ENCODE assay signal across 32 mouse cellular contexts in the genomic region with DNA sequence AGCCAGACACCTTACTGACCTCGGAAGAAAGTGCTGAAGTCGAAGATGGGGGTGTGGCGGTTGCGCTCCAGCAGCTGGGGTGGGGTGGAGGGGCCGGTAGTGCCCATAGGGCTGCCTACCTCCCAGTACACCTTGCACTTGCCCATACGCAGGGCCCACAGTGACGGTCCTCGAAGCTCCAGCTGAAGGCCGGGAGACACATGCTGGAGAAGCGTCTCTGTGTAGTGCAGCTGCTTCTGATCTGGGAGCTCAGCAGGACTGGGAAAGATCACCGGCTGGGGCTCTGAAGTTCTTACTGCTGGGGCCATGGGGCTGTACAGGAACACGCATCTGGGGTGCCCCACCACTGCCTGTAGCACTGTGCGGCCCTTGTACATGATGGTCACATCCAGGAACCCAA. TPM values are rescaled to one million over a fixed set of nuclear protein-coding genes. Genes with fewer than 3 reads are reported as not detected.
"Had no signal": no experiment of that assay in that cellular context is flagged by ENCODE, and none has a peak within 500 bp of the region (broad histone marks: within the 10 kb centered on the region; RNA-seq: fewer than 3 reads in every experiment).

No protein-coding gene starts in this region.

- H3K4me2 ChIP-seq: heart, embryonic 11.5 days; heart, embryonic 13.5 days; heart, embryonic 15.5 days; hindbrain, embryonic 13.5 days; intestine, embryonic 15.5 days; limb, embryonic 12.5 days; liver, embryonic 12.5 days had no signal

- ATAC-seq: inflammation-experienced regulatory T-cells, adult 6 months; intestine, embryonic 15.5 days; intestine, postnatal 0 days; liver, embryonic 12.5 days had no signal

- H3K9ac ChIP-seq: heart, embryonic 13.5 days; heart, embryonic 15.5 days; hindbrain, embryonic 13.5 days; intestine, embryonic 15.5 days; limb, embryonic 12.5 days; liver, embryonic 12.5 days; liver, embryonic 14.5 days had no signal

- H3K4me3 ChIP-seq: gastrocnemius, adult 2 months; heart, adult 2 months; heart, embryonic 13.5 days; heart, embryonic 15.5 days; hindbrain, embryonic 10.5 days; hindbrain, embryonic 13.5 days; intestine, embryonic 15.5 days; layer of hippocampus, adult 2 months; left cerebral cortex, adult 2 months; limb, embryonic 10.5 days; limb, embryonic 12.5 days; liver, embryonic 12.5 days had no signal

- H3K9me3 ChIP-seq: heart, embryonic 13.5 days; heart, embryonic 15.5 days; hindbrain, embryonic 10.5 days; hindbrain, embryonic 13.5 days; intestine, embryonic 15.5 days; limb, embryonic 10.5 days; limb, embryonic 12.5 days; liver, embryonic 12.5 days had no signal

- H3K27me3 ChIP-seq: heart, embryonic 13.5 days; heart, embryonic 15.5 days; hindbrain, embryonic 13.5 days; intestine, embryonic 15.5 days had no signal

- H3K27ac ChIP-seq: gastrocnemius, adult 2 months; heart, adult 2 months; heart, embryonic 13.5 days; heart, embryonic 15.5 days; hindbrain, embryonic 10.5 days; hindbrain, embryonic 13.5 days; intestine, embryonic 15.5 days; layer of hippocampus, adult 2 months; left cerebral cortex, adult 2 months; limb, embryonic 10.5 days; limb, embryonic 12.5 days; liver, embryonic 14.5 days had no signal

- DNase-seq: gastrocnemius, adult 2 months; gastrocnemius, postnatal 10 days; gastrocnemius, postnatal 25 days; heart, adult 2 months; heart, postnatal 14 days; heart, postnatal 36 days; kidney, adult 18-20 months; kidney, adult 8-10 months; kidney, postnatal 10 days; kidney, postnatal 4 days had no signal

RNA-seq across cellular contexts. Expression of gene Cdhr5, which starts 12.9 kb away (rescaled TPM):
- total RNA-seq: gastrocnemius, adult 2 months; granulocyte monocyte progenitor cell, adult 5-6 weeks; heart, adult 2 months; heart, postnatal 14 days; heart, postnatal 36 days; layer of hippocampus, adult 2 months; layer of hippocampus, postnatal 10 days; layer of hippocampus, postnatal 25 days; left cerebral cortex, adult 2 months; left cerebral cortex, postnatal 14 days; left cerebral cortex, postnatal 36 days had no signal
- polyA plus RNA-seq: frontal cortex, adult 2 months; heart, adult 2 months; heart, embryonic 11.5 days; heart, embryonic 13.5 days; heart, postnatal 0 days; hindbrain, embryonic 10.5 days; hindbrain, embryonic 13.5 days; inflammation-experienced regulatory T-cells, adult 6 months; limb, embryonic 10.5 days; limb, embryonic 12.5 days had no signal

RNA-seq across cellular contexts. Expression of gene Sct, which starts 15.3 kb away (rescaled TPM):
- total RNA-seq: gastrocnemius, adult 2 months; granulocyte monocyte progenitor cell, adult 5-6 weeks; heart, adult 2 months; heart, postnatal 14 days; heart, postnatal 36 days; layer of hippocampus, adult 2 months; layer of hippocampus, postnatal 25 days; left cerebral cortex, adult 2 months; left cerebral cortex, postnatal 14 days; left cerebral cortex, postnatal 36 days; liver, adult 2 months had no signal
- polyA plus RNA-seq: heart, adult 2 months; inflammation-experienced regulatory T-cells, adult 6 months; liver, adult 2 months had no signal

RNA-seq across cellular contexts. Expression of gene Drd4, which starts 28.2 kb away (rescaled TPM):
- total RNA-seq: gastrocnemius, adult 2 months; granulocyte monocyte progenitor cell, adult 5-6 weeks; heart, adult 2 months; heart, postnatal 14 days; heart, postnatal 36 days; liver, adult 2 months had no signal
- polyA plus RNA-seq: heart, embryonic 13.5 days; inflammation-experienced regulatory T-cells, adult 6 months; liver, adult 2 months; liver, embryonic 14.5 days had no signal
